Mouse (Mus musculus): Measurements from ENCODE around the gene Rcor1.

Gene Rcor1

DNA sequence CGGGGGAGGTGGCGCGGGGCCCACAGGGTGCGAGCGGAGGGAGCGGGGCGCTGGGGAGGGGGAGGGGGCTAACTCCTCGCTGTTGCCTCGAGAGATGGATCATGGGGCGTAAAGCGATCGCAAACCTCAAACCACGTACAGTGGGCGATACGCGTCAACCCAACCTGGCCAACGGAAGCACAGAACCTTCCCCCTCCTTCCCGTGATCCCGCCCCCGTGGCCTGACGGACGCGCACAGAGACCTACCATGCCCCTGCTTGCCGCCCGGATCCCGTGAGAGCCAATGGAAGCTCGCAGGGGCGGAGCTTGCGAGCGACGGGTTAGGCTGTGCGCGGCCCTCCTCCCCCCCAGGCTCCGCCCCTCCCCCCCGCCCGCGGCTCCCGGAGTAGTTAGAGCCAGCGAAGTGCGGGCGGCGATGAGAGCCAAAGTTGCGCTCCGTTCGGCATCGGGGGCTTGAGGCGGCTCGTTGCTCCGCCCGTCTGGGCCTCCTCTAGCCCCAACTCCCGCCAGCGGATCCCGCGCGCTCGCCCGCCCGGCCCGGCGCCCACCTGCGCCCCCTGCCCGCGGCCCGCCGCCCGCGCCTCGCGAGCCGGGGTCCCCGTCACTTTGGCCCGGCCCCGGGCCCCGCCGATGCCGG lies at the start of gene Rcor1:
Rcor1 (plus strand) TSS at position 376 of the 637 bp plus-strand sequence.
- DNase-seq = peak; percentile 99

DNA sequence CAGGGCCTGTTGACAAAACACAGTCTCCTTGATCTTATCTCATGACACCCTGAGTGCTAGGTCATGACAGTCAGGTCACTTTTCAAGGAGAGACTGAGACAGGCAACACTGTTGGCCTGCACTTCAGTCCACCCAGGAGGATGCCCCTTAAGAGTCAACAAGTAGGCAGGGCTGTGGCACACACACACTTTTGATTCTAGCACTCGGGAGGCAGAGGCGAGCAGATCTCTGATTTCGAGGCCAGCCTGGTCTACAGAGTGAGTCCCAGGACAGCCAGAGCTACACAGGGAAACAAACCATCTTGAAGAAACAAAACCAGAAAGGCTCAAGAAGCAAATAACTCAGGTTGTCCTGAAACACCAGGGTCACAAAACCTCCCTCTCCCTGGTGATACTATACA lies 49.7 kb upstream of the Rcor1 start:
- no peak for DNase-seq

DNA sequence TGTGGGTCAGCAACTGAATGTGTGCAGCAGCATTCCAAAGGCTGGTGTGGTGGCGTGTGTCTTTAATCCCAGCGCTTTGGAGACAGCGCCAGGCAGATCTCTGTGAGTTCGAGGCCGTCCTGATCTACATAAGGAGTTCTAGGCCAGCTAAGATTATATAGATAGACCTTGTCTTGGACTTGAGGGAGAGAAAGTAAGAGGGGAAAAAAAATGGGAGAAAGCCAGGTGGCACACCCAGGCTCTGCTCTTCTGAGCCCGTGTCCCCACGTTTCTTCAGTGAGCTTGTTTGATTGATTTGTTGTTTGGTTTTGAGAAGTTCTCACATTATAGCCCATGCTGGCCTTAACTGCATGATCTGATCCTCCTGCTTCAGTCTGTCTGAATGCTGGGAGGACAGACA lies 48.7 kb upstream of the Rcor1 start:
- no peak for DNase-seq

DNA sequence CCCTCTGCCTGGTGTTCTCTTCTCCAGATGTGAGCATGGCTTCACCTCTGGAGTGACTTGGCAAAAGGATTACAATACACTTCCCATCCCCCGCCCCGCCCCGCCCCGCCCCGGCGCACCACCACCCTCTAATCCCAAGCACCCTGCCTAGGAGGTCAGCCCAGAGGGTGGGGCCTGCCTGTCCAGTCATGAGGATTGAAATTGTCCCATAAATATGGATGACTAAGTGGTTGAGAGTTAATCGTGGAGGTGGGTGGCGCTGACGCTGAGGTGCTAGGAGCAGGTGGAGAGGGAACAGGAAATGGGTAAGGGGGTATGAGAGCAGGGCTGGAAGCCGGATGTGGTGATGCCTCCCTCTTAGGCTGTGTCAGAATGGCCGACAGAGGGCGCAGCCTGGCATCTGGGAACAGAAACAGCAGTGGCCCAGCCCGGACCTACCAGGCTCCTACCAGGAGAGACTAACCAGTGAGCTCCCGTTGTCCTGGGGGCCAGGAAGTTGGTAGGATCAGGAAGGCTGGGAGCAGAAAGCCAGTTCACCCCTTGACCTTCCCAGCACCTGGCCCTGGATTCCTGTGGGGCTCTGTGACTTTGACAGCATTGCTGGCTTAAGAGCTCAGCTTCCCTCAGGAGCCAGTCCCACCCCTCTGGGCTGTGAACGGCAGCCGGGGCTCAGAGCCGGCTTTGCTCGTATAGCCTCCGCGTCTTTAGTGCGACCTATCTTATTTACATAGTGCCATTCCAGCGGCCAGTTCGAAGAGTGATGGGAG lies 47.6 kb upstream of the Rcor1 start:
- peak; percentile 73 for DNase-seq

DNA sequence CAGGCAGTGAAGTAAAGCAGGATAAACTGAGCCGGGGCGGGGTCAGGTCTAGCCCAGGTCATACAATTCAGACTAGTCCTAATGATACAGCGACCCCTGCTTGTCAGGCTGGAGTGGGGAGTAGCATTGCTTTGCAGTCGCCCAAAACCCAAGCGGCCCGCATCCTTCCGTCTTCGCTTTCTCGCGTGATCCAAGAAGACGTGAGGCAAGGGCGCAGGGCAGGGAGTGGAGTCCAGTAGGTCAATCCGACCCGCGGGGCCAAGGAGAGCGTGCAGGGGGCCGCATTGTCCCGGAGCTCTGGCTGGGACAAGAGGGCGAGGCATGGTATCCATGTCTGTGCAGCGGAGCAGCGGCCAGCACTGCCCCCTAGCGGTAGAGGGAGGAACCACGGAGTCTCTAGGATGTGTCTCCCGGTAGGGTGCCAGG lies 47.0 kb upstream of the Rcor1 start:
- DNase-seq = peak; percentile 96

DNA sequence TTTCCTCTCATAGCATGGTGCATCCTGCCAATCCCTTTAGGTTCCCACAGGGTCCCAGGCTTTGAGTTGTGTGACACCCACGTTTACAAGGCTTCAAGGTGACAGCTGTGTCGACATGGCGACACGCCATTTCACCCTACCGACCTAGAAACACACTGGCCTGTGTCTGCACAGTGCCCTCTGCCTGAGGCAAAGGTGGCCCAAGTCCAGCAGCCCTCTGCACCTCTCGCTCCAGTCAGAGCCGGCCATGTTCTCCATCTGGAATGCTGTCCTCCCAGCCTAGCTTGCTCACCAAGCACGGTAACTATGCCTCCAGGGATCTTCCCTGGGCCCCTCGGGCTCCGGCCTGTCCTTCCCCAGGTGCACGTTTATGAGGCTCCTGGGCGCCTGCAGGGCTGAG lies 46.4 kb upstream of the Rcor1 start:
- peak; percentile 57 for DNase-seq

DNA sequence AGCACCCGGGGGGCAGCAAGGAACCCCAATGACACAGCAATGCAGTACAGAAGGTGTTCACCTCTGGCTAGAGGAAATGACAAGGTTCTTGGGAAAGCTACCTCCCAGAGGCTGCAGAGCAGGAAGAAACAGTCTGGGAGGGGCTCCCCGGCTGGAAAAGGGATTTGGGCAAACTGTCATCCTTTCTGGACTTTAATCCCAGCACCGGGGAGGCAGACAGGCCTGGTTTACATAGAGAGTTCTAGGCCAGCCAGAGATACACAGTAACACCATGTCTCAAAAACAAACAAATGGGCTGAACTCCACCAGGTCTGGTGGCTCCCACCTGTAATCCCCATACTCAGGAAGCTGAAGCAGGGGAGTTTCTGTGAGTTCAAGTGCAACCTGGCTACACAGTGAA lies 45.9 kb upstream of the Rcor1 start:
- no peak for DNase-seq

DNA sequence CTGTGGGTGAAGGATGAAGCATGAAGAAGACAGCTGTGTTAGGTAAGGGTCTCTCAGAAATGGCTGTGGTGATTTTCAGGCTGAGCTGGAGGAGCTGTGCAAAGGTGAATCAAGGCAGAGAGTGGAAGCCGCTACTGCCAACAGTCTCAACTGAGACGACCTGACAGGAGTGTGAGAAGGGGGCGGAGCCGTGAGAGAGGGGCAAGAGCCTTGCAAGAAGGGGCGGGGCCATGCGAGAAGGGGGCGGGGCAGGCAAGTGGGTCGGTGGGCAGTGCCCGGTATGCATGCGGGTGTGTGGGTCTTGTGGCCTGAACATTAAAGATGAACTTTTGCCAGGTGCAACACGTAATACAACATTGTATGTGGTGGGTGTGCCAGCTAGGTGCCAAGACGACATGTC lies 44.5 kb upstream of the Rcor1 start:
- no peak for DNase-seq

DNA sequence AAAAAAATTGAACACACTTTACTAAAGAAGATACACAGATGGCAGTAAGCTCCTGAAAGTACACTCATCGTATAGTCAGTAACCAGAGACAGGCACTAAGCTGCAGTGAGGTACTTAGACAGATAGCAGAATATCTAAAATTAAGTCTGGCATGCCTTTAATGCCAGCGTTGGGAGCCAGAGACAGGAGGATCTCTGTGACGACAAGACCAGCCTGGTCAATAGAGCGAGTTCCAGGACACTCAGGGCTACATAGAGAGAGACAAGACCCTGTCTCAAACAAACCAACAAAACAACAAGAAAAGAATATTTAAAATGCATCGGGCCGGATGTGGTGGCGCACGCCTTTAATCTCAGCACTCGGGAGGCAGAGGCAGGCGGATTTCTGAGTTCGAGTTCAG lies 41.1 kb upstream of the Rcor1 start:
- DNase-seq = no peak

DNA sequence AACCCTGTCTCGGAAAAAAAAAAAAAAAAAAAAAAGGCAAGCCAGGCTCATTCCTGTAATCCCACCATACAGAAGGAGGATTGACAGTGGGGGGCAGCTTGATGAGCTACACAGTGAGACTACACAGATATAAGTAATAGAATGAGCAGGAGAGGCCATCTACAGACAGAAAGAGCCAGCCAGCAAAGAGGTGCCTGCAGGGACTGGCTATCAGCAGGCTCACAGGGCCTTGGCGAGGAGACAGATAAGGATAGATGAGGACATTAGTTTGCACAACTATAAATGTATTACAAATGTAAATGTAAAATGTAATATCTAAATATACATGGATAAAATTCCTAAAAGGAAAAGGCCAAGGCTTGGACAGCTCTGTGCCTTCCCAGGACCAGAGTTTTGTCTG lies 39.3 kb upstream of the Rcor1 start:
- DNase-seq = no peak

DNA sequence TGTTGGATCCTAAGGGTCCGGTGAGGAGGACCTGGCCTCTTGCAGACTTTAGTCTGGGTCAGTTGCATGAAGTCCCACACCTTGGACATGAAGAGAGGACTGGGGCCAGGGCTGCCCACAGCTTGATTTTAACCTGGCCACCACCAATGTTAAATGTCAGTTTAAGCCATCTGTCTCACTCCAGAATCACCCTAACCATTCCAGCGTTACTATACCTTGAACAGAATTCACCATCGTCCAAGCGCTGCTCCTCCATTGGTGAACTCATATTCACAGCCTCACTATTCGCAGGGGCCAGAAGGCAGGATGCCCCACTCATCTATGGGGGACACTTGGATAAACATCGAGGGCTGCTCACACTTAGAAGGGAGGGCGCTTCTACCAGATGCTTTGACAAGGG lies 38.2 kb upstream of the Rcor1 start:
- no peak for DNase-seq

DNA sequence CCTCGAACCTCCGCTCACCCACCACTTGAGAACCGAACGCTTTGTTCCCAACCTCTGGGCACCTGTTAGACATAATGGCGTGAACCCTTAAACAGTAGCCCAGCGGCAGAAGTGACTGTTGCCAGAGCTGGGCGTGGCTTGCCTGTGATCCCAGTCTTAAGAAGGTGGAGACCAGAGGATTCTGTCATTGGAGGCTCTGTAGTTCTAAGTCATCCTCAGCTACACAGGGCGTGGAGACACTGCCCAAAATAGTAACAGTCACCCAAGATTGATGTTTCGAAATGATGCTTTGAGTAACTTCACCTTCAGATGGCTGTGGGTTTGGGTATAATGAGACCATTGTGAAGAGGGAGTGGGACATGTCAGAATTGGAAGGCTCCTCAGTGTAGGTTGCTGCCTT lies 35.0 kb upstream of the Rcor1 start:
- DNase-seq = no peak

DNA sequence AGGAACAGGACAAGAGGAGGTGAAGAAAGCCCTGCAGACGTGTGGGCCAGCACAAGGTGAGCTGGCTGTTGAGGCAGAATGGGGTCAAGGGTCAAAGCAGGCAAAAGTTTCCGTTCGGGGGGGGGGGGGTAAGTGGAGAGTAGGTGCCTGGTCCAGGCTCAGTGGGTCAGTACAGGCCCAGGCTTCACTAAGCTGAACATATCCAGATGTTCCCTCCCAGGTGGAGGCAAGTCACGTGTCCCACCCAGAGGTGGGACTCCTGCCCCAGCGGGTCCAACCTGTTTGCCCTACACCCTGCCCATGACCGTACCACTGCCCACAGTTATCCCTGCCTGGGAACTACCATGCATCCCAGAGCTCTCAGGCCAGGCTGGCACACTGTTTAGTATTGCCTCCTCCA lies 33.3 kb upstream of the Rcor1 start:
- no peak for DNase-seq

DNA sequence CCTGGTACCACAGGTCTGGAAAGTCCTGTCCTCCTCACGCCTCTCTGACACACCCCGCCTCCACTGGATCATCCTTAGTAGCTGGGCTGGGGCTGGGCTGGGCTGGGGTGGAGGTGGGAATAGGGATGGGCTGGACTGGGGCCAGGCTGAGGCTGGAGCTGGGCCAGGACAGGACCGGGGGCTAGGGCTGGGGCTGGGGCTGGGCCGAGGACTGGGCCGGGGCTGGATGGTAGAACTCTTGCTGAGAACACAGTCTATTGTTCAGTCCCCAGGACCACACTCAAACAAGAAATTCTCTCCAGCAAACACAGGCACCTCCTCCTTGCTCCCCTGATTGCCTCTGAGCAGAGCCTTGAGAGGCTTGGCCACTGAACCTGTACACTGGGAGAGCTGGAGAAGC lies 32.8 kb upstream of the Rcor1 start:
- no peak for DNase-seq

DNA sequence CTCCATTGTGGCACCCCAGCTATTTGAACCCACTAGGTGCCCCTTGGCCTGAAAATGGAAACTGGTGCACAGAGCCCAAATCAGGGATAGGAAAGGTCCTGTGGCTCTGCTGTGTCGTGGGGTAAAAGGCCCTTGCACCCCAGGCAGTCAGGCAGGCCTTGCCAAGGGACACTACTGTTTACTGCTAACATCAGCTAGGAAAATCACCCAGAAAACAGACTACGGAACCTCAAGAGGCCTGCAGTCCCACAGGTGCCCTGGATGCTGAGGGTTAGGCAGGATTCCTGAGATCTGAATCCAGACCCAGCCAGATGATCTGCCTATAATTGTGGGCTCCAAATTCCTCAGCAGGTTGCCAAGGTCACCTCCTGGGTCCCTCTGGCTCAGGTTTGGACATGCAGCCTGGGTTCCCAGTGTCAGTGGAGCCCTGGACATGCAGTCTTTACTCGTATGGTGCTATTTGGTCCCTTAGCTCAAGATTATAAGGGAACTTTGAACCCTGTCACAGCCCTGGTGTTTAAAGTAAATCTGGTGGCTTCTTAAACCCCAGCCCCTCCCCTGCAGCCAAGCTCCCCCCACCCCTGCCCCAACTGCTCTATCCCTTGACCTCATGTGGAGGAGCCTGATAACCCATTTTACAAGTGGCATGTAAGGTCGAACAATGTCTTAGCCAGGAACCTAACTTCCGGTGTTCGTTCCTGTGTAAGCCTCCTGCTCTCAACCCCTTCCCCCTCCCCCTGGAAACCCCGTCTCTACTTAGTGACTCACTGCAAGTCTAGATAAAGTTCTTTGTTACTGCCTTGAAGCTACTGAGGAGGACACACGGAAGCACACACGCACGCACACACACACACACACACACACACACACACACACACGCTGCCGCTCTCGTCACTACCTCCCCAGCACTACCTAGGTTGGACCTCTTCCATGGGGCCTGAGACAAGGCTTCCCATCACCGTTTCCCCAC lies 31.7 kb upstream of the Rcor1 start:
- no peak for DNase-seq

DNA sequence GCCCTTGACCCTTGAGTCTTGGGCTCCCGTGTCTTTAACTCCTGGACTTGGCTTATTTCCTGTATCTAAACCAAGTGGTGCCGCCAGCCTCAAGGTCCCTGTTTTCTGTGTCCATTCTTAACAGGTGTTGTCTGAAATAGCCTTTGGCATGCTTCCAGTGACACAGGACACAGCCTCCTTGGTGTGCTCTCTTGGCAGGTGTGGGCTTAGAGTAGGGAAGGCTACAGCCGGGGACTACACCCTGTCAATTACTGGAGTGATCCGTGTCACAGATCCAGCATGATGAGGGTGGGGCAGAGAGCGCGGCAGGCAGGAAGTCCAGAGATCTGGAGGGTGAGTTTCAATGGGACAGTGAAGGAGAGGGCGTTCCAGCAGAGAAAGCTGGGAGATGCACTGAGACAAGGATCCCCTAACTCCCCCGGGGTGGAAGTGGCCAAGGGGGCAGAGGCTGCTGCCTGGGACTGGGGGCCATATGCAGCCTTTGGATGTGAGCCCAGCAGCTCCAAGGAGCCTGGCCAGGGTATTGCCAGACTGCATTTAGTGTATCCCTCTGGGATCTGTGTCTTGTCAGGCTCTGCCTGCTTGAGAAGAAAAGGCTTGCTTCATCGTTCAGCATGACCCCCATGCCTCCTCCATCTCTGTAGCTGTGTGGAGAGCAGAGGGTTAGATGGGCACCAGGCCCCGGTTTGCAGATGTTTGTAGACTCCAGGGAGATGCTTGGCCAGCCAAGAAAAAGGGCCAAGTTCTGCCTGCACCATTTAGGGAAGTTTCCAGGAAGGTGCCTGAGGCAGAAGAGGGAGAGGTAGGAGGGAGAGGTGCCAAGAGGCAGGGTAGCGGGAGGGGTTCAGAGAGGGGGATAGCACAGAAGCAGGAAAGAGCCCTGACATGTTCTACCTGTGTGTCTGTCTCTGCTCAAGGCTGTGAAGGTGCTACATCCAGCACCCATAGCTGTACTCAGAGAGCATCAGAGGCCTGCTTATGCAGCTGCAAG lies 30.4 kb upstream of the Rcor1 start:
- peak; percentile 66 for DNase-seq

DNA sequence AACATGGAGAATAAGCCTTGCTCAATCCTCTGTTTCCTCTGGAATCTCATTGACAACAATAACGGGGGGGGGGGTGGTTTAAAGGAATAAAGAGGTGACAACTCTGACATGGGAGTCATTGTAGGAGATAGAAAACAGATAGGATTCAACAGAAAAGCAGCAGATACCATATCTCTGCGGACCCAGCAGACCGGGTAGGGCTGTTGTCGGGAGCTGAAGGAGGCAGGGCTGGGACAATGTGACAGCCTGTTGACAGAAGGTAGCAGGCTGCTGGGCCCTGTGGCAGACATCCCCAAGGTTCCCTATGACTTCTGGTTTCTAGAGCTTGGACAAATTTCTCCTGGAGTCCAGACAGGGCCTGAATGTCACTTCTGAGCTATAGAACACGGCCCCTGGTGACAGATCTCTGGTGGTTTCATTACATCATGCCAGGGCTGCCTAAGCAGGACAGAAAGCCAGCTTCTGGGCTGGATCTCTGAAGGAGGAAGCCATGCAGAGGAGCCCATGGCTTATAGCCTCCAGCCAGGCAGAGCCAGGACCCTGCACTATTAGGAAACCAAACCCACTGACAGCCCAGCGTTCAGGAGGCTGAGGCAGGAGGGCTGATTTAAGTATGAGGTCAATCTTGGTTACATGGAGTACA lies 29.4 kb upstream of the Rcor1 start:
- DNase-seq = no peak

DNA sequence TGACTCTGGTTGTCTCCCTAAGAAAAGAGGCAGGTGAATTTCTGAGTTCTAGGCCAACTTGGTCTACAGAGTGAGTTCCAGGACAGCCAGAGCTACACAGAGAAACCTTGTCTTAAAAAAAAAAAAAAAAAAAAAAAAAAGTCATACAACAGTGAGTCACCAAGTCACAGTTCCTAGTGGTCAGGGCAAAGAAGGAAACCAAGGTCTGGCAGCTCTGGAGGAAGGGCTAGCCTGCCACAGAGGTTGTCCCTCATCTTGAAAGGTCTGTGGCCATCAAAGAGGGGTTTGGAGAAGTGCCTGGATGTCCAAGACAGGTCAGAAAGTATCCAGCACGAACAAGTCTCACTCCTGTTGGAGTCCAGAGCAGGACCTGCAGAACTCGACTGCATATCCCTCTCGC lies 22.3 kb upstream of the Rcor1 start:
- DNase-seq = no peak

DNA sequence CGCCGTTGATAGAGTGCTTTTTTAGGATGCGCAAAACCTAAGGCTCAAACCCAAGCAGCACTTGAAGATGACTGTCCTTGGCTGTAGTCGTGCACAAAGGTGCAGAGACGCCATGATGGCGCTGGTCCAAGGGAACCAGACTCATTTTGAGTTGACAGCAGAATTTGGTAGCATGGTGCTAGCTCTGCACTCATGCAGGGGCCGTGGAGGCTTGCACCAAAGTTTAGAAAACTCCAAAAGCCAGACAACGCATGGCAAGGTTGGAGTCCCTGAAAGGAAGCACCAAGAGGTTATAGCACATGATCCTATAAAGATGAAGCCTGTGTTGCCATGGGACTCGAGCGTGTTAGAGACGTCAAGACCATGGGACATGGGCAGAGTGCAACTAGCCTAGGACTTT lies 21.1 kb upstream of the Rcor1 start:
- no peak for DNase-seq

DNA sequence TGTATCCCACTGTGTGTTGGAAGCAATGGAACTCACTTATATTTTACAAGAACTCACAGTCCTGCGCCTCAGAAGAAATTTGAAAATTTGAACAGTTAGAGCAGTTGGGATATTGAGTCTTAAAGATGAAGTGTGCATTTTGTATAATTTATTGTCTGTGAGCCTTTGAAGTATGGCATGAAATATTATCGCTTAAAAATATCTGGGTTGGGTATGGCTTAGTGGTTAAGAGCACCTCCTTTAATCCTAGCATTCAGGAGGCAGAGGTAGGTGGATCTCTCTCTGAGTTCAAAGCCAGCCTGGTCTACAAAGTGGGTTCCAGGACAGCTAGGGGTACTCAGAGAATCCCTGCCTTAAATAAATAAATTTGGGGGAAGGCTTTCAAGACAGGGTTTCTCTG lies 20.1 kb upstream of the Rcor1 start:
- no peak for DNase-seq

DNA sequence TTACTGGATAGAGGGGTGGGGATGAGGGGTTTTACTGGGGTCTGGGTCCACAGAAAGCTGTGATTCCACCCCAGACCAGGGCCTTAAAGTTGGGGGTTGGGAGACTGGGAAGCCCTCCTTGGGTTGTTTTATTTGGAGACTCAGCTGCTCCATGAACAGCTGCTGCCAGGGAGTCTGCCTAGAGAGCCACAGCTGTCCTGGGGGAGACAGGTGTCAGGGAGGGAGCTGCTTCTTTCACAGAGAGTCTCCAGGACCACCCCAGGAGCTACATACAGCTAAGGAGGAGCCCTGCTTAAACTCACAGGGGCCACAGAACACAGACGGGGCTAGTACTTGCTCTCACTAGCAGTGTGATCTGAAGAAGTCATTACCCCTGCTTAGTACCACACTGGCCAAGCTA lies 18.0 kb upstream of the Rcor1 start:
- no peak for DNase-seq

DNA sequence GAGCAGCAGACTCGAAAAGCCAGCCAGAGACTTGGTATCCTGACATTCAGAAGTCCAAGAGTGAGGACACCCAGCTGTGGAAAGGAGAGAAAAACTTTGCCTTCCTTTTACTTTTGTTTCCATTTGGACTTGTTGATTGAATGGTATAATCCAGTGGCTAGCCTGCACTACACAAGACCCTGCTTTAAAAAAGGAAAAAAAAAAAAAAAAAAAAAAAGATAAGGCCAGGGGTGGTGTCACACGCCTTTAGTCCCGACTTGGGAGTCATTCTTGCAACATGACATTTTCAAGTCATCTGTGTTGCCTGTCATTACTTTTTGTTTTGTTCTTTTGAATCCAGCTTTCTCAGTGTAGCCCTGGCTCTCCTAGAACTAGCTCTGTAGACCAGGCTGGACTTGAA lies 17.6 kb upstream of the Rcor1 start:
- DNase-seq = no peak
